Mouse (Mus musculus) brain, embryonic 14.5 days (tissue): Measurements from ENCODE around the gene Gcnt1. TPM values are rescaled to one million over a fixed set of nuclear protein-coding genes. Genes with fewer than 3 reads are reported as not detected.

Experiments used
- DNase-seq: peaks from one replicate; pipeline ENCODE4 v3.0.0-alpha.2; 2011; ENCODE audit warnings: low read depth
- CTCF ChIP-seq: fragments of 200-500 bp; IDR thresholded peaks from 2 replicates; pipeline ENCODE4 v1.5.1; 2012; ENCODE audit warnings: inconsistent platforms, mild to moderate bottlenecking, moderate library complexity, borderline replicate concordance; ENCODE audit not compliant: insufficient read depth, insufficient read length; ENCODE audit errors: extremely low read depth
- POLR2A ChIP-seq: fragments of 200-500 bp; IDR thresholded peaks from 2 replicates; pipeline ENCODE4 v1.6.1; 2012; ENCODE audit warnings: mild to moderate bottlenecking, inconsistent platforms, borderline replicate concordance; ENCODE audit not compliant: poor library complexity, insufficient read depth, insufficient read length, severe bottlenecking; ENCODE audit errors: extremely low read depth
- polyA plus RNA-seq: library from polyadenylated mRNA; depleted of rRNA; stranded (reverse); fragments of >200 nt; gene quantifications from 2 replicates; pipeline ENCODE4 v1.2.3, GENCODE M21; 2012

The Gcnt1 gene
- polyA plus RNA-seq, 1 experiment = 0.97 TPM

DNA sequence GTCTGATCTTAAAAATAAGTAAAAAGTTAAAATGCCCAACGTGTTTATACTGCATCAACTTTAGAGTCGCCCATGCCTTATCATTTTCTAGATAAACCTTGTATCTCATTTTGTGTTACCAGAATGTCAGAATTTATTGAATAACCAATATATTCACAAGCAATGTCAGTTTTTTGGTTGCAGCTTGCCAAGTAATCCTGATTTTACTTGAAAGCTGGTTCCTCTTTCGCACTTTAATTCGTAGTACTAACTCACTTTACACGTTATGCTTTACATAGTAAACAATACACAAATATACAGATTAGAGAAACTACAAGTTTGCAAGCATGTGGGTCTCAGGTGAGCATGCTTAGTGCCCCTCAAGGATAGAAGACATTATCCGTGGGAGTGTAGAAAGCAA lies 15.7 kb downstream of the Gcnt1 start:
- no peak for DNase-seq
- TF ChIP-seq CTCF (no peak), POLR2A (no peak)

DNA sequence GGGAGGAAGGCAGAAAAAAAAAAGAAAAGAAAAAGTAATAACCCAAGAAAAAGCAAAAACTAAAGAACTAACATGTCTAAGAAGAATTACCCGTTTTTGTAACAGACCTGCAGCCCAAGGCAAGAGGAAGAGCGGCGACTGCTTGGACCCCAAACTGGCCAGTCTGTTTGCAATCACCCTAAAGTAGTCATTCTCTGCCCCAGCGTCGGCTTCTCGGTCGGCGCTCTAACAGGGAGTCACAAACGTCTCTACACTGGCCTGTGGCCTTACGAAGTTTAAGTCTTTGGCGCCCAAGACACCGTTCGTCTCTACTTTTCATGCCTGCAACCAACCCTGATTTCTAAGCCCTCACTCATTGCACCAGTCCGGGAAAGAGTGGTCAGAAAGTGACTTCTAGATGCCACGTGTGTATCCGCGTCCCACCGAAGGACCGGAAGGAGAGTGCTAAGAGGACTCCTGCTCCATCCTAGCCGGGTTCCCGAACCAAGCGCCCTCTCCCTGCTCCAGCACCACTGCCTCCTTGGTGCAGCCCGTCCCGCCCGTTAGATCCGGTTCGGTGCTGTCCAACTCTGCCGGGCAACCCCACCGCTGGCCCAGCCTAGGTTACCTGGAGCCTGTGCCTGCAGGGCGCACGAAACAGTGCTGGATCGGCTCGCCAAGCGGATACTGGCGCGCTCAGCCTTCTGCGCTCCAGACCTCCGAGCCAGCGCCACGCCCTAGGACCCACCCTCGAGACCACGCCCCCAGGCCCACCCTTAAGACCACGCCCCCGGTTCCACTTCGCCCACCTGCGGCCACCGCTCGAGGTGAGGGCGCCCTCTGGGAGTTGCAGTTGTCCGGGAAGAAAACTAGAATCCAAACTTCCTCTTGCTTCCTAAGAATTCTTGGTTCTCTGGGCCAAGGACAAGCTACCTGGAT lies 16.4 kb downstream of the Gcnt1 start:
- DNase-seq = peak; percentile 42
- no peak for TF ChIP-seq POLR2A
- no peak for TF ChIP-seq CTCF

DNA sequence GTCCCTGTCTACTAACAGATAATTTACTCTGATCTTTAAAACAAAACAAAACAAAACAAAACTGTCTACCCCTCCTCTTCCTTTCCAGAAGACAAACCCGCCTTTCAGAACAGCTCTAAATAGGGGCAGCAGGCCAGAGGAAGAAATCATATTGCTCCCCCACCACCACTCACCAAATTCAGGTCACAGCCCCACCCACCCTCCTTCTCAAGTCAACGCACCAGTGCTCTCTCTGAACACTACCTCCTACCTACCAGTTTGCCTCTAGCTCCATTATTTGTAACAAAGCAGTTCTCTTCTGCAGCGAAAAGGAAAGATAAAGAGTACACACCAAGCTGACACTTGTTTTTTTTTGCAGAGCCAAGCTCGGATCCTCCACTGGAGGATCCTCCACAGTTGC lies 17.3 kb downstream of the Gcnt1 start:
- no peak for TF ChIP-seq POLR2A
- TF ChIP-seq CTCF = no peak
- no peak for DNase-seq

DNA sequence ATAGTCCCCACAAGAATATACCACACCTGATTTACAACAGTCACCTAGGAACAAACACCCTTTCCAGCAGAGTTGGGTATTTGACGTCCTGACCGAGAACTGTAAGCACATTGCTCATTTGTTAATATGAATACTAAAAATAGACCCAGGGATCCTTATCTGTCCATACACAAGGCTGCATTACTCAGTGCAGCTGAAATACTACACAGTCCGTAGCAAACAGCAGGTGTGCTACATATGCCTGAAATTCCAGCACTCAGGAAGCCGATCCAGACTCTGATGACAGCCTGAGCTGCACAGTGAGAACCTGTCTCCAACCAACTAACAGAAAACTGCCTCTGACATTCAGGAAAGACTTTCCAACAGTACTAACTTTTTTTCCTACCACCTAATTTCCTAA lies 17.8 kb downstream of the Gcnt1 start:
- TF ChIP-seq POLR2A = no peak
- no peak for TF ChIP-seq CTCF
- no peak for DNase-seq

DNA sequence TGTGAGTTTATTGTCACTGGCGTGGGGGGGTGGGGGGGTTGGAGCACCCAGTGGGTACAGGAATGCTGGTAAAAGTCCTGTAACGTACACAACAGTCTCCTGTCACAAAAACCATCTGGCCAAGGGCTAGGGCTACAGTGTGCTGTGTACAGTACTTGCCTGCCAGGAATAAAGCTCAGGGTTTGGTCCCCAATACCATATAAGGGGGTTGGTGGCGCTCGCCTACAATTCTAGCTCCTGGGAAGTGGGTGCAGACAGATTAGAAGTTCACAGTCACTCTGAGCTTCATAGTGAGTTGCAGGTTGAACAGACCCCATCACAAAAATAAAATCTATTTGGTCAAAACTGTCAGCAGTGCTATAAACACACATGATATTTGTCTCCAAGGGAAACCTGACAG lies 18.3 kb downstream of the Gcnt1 start:
- DNase-seq = no peak
- TF ChIP-seq POLR2A = no peak
- no peak for TF ChIP-seq CTCF

DNA sequence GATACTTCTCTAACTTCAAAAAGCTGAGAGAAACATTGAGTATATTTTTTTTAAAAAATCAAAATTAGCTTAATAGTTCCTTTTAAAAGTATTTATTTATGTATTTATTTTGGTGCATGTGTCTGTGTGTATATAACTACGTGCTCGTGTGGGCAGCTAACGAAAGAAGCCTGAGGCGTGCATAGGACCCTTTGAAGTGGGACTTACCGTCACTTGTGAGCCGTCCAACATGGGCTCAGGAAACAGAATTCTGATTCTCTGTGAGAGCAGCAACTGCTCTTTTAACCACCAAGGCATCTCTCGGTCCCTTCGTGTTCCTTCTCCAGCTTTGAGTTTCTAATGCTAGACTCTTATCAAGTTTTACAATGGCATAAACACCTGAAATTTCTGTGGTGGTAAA lies 18.9 kb downstream of the Gcnt1 start:
- DNase-seq = no peak
- TF ChIP-seq POLR2A (no peak), CTCF (no peak)

DNA sequence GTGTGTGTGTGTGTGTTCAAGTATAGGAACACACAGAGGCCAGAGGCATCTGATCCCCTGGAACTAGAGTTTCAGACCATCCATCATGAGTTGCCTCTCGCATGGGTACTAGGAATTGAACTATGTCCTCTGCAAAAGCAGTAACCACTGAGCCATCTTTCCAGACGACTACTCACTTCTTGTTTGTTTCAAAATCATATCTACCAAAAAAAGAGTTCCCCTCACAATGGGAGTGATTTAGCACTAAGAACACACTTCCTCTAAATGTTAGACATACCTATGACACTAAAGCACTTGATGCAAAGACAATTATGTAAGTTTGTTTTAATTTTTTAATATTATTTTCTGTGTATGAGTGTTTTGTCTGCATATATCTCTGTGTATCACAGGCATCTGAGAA lies 24.8 kb downstream of the Gcnt1 start:
- no peak for DNase-seq
- no peak for TF ChIP-seq CTCF
- no peak for TF ChIP-seq POLR2A

DNA sequence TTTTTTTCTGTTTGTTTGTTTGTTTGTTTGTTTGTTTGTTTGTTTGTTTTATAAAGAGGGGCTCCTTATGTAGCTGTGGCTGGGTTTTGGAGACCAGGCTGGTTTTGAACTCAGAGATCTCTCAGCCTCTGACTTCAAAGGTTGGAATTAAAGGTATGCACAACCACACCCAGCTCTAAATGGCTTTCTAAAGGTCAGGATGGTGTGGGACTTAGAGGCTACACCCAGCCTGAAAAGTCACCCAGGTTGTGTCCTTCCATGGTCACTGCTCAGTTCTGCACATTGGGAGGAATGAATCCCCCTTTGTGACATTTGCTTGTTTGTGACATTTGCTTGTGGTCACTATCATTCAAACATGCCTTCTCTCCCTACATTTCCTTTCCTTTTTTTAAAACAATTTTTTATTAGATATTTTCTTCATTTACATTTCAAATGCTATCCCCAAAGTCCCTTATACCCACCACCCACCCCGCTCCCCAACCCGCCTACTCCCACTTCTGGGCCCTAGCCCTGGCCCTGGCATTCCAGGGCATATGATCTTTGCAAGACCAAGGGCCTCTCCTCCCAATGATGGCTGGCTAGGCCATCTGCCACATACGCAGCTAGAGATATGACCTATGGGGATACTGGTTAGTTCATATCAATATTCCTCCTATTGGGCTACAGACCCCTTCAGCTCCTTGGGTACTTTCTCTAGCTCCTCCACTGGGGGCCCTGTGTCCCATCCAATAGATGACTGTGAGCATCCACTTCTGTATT lies 25.7 kb downstream of the Gcnt1 start:
- no peak for TF ChIP-seq POLR2A
- TF ChIP-seq CTCF = no peak
- no peak for DNase-seq

DNA sequence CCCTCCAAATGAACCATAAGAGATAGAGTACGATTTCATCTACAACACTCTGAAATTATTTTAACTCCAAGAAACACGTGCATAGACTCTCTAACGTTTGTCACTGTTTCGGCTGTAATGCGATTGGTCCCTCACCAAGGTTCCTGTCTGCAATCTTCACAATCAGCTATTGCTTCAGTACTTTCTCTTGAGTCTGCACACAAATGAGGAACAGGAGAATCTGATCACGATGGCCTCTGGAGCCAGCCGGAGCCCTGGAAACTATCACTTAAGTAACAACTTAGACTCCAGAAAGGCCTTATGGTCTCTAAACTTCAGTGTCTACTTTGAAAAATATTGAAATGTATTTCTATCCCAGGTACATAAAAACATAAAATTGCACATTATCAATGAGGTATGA lies 27.8 kb downstream of the Gcnt1 start:
- TF ChIP-seq CTCF = no peak
- no peak for TF ChIP-seq POLR2A
- no peak for DNase-seq

DNA sequence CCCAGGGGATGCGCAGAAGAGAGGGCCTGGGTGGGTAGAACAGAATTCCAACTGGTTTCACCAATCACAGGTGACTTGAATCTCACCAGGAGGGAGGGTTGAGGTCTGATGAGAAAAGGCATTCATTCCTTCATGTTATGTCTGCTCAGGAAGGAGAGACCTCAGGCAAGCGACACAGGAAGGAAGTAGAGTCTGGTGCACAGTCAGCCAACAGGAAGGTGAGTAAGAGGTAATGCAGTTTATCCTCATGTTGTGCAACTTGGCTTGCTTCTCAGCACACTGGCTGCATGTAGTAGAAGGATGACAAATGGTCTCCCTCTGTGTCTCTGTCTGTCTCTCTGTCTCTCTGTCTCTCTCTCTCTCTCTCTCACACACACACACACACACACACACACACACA lies 33.1 kb downstream of the Gcnt1 start:
- TF ChIP-seq CTCF (no peak), POLR2A (no peak)
- DNase-seq = no peak

DNA sequence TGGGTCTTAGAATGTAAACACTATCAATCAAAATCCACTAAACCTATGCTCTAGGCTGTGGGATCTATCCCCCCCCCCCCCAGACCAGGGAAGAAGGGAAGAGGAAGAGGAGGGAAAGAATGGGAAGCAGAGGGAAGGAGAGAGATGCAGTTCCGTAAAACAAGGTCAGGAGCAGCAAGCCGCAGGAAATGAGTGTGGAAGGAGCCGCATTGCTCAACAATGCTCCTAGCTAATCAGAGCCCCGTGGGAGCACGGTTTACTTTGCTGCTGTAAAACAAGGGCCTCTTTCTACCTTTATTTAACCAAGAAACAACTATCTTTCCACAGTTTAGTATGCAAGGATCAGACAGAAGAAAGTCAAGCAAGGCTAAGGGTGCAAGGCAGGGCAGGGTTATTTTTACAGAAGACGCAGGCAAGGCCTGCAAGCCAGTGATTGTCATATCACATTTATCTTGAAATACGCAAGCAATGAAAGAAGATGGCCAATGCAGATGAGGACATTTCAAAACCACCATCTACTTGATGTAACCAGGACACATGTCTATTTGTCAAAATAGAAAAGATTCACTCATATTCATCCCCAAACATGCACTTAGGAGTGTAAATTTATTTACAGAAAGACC lies 35.5 kb downstream of the Gcnt1 start:
- DNase-seq = no peak
- TF ChIP-seq CTCF = no peak
- TF ChIP-seq POLR2A = no peak
